ENCODE assay signal across 14 mouse cellular contexts in the genomic region with DNA sequence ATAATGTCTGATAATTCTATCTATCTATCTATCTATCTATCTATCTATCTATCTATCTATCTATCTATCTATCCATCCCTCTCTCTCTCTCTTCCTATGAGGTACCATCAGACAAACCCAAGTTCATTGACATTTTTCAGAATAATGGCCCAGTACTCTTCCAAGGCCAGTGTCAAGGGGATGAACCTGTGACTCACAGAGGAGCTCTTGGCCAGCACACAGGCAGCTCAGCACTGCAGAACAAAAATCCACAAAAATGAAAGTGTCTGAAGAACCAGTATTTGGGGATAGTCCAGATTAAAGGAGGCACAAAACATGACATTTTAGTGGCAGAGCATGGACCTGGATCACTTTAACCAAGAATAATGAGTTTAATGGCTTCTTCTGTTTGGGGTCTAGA. TPM values are rescaled to one million over a fixed set of nuclear protein-coding genes. Genes with fewer than 3 reads are reported as not detected.
"Had no signal": no experiment of that assay in that cellular context is flagged by ENCODE, and none has a peak within 500 bp of the region (broad histone marks: within the 10 kb centered on the region; RNA-seq: fewer than 3 reads in every experiment).

No protein-coding gene starts in this region.

- DNase-seq: kidney, adult 8-10 months; kidney, postnatal 10 days; kidney, postnatal 36 days; layer of hippocampus, postnatal 36 days; liver, embryonic 13.5 days; lung, adult 2 months; lung, postnatal 14 days; lung, postnatal 4 days; retina, postnatal 1 day; right cerebral cortex, postnatal 25 days; spleen, adult 18-20 months; thymus, postnatal 4 days had no signal

RNA-seq across cellular contexts. Expression of gene Slc16a14, which starts 7.7 kb away (rescaled TPM):
- total RNA-seq: liver, adult 2 months; megakaryocyte progenitor cell, adult 5-6 weeks had no signal
- polyA plus RNA-seq: liver, adult 2 months had no signal
